Mouse (Mus musculus) CD4-positive helper T cell, adult 2 months (primary cell): ENCODE measurements around the gene Gm10153.
"Not testable (repeated sequence)": the region's sequence is repeated elsewhere in the genome, so short reads cannot be mapped to it uniquely, and the experiment has no call there.

Experiments
- DNase-seq: peaks from one replicate; pipeline ENCODE4 v3.0.0-alpha.2; 2012; ENCODE audit warnings: low read depth, missing footprints, low spot score

Gene Gm10153

DNA sequence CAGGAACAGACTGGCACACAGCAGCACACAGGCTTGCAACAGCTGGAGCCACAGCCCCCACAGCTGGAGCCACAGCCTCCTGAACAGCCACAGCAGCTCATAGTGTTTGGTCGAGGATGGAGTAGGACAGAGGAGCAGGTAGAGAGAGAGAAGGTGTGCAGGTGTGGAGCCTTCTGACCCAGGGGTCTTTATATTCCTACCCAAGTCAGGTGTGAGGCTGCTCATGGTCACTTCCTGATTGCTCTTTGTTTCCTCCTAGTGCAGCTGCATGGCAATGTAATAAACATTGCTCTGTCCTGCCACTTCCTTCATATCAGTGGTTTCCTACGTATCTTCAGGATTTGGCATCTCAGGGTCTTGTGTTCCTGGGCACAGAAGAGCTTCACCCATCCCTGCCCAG, at the start of gene Gm10153:
TSS of gene Gm10153 (minus strand) at position 101 of the 400 bp plus-strand sequence.
- no peak for DNase-seq

DNA sequence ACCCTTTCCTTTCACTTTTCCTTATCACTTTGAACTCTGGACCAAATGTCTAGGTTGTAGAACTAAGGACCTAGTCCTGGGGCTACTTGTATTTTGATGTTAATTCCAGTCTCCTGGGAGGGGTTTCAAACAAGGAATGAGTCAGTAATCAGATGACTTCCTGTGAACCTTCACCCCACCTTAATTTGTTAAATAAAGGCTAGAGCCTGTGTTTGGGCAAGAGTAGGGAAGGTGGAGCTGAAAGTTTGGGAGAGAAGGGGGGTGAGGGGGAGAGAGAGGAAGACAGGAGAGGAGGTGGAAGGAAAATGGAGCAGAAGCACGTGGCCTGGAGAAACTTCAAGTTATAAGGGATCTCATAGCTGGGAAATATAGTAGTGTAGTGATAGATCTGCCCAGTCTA, 41.4 kb upstream of the Gm10153 start:
- DNase-seq = no peak

DNA sequence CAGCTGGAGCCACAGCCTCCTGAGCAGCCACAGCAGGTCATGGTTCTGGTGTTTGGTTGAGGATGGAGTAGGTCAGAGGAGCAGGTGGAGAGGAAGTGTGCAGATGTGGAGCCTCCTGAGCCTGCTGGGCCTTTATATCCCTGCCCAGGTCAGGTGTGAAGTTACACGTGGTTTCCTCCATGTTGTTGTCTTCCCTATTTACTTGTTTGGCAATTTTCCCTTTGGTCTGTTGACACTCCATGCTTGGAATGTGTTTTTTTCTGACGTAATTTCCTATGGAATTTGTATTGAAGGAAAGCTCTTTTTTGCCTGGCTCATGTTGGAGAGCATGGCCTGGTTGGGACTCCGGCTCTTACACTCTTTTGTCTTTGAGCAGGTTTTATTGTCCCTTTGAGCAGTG, 39.7 kb upstream of the Gm10153 start, which contains the start of gene Krtap5-5:
TSS of gene Krtap5-5 (minus strand) at position 101 of the 400 bp plus-strand sequence.
- DNase-seq = not testable (repeated sequence)

DNA sequence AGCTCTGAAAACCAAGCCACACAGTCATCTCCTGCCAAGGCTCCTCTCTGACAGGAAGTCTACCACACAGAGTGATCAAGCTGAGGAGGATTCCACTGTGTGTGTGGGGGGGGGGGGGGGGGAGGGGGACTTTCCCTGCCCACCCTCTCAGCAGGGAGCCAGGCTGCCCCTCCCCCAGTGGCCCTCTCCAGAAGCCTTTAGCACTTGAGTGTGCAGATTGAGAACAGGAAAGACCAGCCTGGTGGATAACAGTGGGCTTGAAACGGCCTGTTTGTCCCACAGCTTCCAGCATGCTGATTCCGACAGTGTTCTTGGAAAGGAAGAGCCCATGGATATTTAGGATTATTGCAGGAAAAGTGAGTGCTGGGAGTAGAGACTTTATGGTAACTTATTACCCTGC, 34.3 kb upstream of the Gm10153 start:
- DNase-seq = no peak

DNA sequence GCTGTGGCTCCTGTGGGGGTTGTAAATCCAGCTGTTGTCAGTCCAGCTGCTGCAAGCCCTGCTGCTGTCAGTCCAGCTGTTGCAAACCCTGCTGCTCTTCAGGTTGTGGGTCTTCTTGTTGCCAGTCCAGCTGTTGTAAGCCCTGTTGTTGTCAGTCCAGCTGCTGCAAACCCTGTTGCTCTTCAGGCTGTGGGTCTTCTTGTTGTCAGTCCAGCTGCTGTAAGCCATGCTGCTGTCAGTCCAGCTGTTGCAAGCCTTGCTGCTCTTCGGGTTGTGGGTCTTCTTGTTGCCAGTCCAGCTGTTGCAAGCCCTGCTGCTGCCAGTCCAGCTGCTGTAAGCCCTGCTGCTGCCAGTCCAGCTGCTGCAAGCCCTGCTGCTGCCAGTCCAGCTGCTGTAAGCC, 21.9 kb upstream of the Gm10153 start:
- not testable (repeated sequence) for DNase-seq

DNA sequence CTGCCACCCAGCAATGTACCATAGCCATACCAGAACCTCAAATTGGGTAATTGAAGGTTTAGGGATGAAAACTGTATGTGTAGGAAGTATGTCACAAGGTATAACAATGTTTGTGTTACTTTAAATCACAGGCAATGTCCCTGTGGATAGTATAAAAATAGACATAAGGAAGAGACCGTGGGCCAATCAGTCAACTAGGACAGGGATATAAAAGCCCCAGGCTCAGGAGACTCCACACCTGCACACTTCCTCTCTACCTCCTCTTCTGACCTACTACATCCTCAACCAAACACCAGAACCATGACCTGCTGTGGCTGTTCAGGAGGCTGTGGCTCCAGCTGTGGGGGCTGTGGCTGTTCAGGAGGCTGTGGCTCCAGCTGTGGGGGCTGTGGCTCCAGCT, 21.4 kb upstream of the Gm10153 start, which contains the start of gene Gm7579:
TSS of gene Gm7579 (plus strand) at position 301 of the 400 bp plus-strand sequence.
- DNase-seq = no peak

DNA sequence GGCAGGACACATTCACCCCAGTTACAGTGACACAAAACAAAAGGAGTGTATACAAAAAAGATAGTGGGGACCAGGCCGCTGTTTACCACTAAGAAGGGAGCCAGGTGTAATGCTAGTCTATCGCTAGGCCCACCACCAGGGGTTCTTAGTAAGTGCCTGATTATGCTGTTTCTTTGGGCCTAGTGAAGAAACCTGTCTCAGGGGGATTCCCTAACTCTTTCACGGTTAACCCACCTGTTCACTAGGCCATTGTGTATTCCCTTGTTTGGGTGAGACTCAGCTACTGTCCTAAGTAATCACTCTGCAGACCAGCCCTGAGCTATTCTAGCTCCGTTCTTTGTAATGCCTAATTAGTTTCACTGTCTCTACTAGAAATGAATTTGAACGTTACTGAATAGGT, 16.7 kb upstream of the Gm10153 start:
- not testable (repeated sequence) for DNase-seq

DNA sequence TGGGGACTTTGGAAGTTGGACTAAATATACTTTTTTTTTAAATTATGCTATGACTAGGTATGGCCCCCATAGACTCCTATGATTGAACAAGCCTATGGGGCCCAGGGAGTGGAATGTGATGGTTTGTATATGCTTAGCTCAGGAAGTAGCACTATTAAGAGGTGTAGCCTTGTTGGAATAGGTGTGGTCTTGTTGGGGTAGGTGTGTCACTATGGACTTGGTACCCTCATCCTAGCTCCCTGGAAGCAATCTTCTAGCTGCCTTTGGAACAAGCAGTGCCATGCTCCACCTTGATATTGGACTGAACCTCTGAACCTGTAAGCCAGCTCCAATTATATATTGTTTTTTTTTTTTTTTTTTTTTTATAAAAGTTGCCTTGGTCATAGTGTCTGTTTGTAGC, 15.3 kb upstream of the Gm10153 start:
- no peak for DNase-seq

DNA sequence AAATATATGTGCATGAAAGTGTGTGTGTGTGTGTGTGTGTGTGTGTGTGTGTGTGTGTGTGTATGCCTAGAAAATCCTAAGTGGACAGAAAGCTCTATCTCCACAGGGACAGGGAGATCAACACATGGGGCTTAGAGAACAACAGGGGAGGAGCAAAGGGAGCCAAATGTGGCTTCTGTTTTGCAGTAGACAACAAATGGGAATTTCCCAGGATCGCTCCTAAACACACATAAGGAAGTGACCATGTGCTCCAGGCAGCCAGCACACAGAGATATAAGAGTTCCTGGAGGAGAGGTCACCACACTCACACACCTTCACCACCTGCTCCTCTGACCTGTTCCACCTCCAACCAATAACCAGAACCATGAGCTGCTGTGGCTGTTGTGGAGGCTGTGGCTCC, 10.9 kb upstream of the Gm10153 start, which contains the start of gene Krtap5-3:
TSS of gene Krtap5-3 (plus strand) at position 301 of the 400 bp plus-strand sequence.
- no peak for DNase-seq

DNA sequence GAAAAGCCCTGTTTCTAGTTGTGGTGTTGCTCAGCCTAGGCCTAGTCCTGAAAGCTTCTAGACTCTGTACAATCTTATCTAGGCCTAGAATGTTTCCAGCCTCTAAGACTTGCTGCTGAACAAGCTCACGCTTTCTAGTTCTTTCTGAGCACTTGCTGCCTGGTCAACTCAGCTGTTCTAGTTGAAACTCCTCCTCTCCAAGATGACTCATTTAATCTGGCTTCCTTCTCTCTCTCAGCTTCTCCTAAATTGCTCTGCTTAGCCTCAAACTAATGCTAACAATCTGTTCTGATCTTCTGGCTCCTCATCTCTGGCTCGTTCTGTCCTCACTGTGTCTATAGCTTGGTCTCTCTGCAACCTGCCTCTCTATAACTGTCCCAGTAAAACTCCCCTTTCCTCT, 8.6 kb upstream of the Gm10153 start:
- no peak for DNase-seq

DNA sequence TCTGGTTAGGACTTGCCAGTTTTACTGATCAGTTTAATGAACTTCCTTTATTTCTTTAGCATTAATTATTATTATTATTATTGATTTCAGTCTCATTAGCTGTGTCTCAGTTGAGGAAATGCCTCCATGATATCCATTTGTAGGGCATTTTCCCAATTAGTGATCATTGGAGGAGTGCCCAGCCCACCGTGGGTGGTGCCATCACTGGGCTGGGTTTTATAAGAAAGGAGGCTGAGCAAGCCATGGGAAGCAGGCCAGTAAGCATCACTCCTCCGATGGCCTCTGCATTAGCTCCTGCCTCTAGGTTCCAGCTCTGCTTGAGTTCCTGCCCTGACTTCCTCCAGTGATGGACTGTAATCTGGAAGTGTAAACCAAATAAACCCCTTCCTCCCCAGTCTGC, 2.0 kb downstream of the Gm10153 start:
- no peak for DNase-seq

DNA sequence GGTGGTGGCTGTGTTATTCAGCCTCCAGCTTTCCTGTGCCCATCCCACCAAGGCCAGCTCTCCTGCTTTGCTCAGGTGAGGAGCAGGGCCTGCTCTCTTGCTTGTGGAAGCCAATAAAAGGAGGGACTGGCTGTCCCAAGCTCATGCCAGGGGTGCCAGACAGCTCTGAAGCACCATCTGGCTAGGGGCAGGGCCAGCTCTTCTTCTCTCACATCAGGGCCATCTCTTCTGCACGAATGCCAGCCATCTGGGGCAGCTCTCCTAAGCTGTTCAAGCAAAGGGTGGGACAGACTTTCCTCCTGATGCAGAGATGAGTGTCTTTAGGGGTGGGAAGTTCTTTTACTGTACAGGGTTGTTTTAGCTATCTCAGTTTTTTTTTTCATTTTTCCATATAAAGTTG, 9.2 kb downstream of the Gm10153 start:
- DNase-seq = no peak

DNA sequence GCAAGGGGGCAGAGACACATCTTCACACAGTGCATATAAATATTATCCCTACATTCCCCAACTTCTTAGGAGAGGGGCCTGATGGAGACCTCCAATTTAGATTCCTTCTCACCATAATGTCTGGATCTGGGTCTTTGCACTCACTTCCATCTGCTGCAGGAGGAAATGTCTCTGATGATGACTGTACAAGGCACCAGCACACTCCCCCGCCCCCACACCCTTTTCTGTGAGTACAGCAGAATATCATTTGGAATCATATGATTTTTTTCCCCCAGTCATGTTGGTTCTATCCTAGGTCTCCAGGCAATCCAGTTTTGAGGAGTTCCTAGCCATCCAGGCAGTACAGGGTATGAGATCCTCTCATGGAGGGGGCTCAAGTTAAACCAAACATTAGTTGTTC, 11.5 kb downstream of the Gm10153 start:
- DNase-seq = no peak

DNA sequence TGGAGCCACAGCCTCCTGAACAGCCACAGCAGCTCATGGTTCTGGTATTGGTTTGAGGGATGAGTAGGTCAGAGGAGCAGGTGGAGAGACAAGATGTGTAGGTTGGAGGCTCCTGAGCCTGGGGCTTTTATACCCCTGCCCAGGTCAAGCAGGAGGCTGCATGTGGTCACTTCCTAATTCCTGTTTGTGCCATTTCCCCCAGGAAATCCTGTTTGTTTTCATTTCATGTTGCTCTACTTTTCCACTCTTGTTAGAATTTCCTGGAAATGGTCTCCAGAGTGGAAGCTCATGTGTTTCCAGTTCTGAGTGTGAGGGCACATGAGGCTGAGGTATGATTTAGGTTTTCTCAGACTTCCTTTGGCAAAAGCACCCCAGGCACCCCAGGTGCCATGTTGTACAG, 14.3 kb downstream of the Gm10153 start, which contains the start of gene Krtap5-2:
TSS of gene Krtap5-2 (minus strand) at position 101 of the 400 bp plus-strand sequence.
- not testable (repeated sequence) for DNase-seq

DNA sequence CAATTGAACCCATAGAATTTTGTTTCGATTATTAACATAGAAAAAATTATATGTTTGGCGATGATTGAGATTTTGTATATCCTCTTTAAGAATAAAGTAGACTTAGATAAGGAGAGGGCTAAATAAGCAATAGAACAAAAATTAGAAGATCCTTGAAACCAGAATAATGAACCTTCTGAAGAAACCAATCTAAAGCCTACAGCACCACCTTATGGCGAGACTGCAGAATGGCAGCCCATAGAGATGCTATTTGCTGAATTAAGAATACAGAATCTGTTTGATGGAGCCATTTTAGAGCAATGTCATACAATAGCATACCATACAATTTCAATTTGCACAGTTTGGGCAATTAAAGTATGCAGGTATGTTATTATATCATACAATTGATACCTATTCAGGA, 20.4 kb downstream of the Gm10153 start:
- peak; percentile 17 for DNase-seq

DNA sequence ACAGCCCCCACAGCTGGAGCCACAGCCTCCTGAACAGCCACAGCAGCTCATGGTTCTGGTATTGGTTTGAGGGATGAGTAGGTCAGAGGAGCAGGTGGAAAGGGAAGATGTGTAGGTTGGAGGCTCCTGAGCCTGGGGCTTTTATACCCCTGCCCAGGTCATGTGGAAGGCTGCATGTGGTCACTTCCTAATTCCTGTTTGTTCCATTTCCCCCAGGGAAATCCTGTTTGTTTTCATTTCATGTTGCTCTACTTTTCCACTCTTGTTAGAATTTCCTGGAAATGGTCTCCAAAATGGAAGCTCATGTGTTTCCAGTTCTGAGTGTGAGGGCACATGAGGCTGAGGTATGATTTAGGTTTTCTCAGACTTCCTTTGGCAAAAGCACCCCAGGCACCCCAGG, 24.6 kb downstream of the Gm10153 start, which contains the start of gene Gm4553:
TSS of gene Gm4553 (minus strand) at position 101 of the 400 bp plus-strand sequence.
- not testable (repeated sequence) for DNase-seq

DNA sequence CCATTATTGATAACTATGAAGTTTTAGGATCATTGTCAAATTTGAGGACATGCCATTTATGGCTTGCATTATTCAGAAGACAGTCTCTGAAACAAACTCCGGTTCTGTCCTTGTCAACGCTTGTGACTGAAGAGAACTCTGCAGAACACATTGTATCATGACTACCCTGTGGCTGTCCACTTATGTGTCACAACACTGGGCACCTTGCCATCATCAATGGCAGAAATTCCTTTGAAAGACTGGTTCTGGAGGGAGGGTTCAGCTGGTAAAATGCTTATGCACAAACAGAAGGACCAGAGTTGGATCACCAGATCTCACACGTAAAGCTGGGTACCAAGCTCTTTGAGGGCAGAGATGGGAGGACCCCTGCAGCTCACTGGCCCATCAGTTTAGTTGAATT, 30.8 kb downstream of the Gm10153 start:
- DNase-seq = no peak

DNA sequence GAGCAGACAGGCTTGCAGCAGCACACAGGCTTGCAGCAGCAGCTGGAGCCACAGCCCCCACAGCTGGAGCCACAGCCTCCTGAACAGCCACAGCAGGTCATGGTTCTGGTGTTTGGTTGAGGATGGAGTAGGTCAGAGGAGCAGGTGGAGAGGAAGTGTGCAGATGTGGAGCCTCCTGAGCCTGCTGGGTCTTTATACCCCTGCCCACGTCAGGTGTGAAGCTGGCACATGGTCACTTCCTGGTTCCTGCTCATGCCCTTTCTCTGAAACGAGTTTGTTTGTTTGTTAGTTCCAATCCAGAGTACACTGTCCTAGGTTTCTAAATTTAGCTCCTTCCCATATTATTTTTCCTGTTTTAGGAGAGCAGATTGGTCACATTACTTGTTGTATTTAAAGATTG, 33.2 kb downstream of the Gm10153 start, which contains the start of gene Gm29735:
TSS of gene Gm29735 (minus strand) at position 101 of the 400 bp plus-strand sequence.
- DNase-seq = not testable (repeated sequence)

DNA sequence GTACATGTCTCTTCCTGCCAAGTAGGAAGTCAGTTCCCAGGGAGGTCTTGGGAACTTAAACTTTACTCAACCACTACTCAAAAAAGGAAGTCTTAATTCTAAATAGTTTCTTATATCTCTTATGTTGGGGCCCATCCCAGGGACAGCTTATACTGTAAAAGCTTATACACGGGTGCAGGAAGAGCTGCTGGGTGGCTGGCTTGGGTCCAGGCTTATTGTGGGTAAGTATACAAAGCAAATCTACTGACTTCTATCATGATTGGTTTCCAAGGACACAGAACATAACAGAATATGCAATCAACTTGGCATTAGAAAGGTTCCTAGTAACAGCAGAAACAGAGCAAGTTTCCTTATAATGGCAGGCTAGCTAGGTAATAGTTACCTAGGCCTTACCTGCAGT, 34.9 kb downstream of the Gm10153 start:
- DNase-seq = no peak

DNA sequence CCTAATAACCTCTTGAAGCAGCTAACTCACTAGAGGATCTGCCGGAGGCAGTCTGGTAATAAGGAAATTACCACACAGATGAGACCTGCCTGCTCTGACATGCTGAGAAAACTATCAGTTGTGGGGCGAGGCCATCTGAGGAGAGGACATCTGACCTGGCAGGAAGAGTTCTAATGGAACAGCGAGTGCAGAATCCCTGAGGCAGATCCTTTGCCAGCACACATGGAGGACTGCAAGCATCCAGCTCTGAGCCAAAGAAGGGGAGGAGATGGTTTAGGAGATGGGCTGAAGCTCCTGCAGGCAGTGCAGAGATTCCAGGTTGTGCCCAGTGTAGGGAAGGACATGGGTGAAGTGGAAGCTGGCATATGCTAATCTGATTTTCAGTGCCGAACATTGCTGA, 38.0 kb downstream of the Gm10153 start:
- DNase-seq = no peak

DNA sequence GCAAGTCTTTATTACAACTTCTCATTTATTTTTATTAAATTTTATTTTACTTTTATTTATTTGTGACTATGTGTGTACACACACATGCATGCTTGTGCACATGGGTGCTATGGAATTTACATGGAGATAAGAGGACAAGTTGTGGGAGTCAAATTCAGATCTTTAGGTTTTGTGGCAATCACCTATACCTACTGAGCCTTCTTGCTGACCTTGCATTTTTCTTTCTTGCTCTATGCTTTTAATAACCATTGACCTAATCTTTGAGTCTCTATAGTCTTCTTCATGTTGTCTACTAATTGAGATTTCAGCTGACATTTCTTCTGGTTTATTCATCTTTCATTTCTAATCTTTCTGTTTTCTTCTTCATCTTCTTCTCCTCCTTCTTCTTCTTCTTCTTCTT, 41.6 kb downstream of the Gm10153 start:
- no peak for DNase-seq

DNA sequence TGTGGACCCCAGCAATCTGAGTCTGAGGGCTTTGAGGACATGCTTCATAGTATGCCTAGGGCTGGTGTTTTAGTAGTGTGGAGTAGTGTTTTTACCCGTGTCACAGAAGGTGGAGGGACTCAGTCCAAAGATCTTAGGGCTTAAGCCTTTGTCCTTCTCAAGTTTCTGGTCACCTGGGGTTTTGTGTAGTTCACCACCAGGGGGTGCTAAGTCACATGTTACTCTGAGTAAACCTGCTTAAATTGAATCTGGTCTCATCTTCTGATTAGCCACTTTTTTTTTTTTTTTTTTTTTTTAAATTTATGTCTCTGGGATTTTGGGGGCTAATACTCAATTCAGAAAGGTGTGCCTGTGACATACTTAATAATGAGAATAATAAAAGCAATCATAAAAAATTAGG, 44.2 kb downstream of the Gm10153 start:
- peak; percentile 39 for DNase-seq

DNA sequence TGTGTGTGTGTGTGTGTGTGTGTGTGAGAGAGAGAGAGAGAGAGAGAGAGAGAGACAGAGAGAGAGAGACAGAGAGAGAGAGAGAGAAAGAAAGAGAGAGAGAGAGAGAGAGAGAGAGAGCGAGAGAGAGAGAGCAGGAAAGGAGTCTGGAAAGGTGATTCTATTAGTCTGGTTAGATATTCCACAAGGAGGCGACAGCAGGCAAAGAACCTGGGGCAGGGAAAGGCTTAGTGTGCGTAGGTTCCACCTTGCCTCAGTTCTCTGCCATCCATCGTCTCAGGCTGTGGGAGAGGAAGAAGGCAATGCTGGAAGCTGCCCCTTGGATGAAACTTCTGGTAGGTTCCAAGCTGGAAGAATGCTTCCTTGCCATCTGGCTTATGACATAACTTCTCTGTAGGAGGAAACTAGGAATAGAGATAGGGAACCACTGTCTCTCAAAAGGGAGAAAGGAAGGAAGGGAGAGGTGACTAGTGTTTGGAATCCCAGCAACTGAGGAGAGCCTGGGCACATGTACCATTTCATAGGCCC, 44.7 kb downstream of the Gm10153 start:
- DNase-seq = no peak

DNA sequence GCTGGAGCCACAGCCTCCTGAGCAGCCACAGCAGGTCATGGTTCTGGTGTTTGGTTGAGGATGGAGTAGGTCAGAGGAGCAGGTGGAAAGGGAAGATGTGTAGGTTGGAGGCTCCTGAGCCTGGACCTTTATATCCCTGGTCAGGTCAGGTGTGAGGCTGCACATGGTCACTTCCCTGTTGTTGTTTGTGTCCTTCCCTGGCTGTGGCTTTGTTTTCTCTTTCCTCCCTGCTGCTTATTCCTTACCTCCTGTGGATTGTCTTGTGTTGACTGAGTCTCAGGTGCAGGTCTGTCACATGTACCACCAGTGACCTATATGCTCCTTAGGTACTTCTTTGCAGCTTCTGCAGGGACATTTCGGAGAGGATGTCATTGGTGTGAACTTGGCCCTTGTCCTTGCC, 45.7 kb downstream of the Gm10153 start, which contains the start of gene Gm45337:
TSS of gene Gm45337 (minus strand) at position 101 of the 400 bp plus-strand sequence.
- DNase-seq = no peak
